Mouse (Mus musculus) left cerebral cortex, adult 18-20 months (tissue): ENCODE data around the gene Pdzrn4. TPM values are rescaled to one million over a fixed set of nuclear protein-coding genes. Genes with fewer than 3 reads are reported as not detected.

ENCODE experiments used
- DNase-seq, 2 experiments: peaks; one replicate each; pipeline ENCODE4 v3.0.0; 2021 to 2022; ENCODE audit warnings: low spot score in 2 of 2, mixed read lengths in 1 of 2
- total RNA-seq, 2 experiments: library from RNA; stranded (reverse); gene quantifications; 2 replicates each; pipeline ENCODE4 v1.2.3; 2021

Gene Pdzrn4
- total RNA-seq, 2 experiments from 2014 or later: 9.2 to 12.1 TPM

- DNase-seq: peak in 1 of 2 experiments; percentile 20
Measured at GRCm38 (mm10) chr15:92679541-92679940, 282.9 kb downstream of the Pdzrn4 start.

- DNase-seq: no peak
Measured at GRCm38 (mm10) chr15:92696276-92696956, 299.7 kb downstream of the Pdzrn4 start.

GRCm38 (mm10) chr15:92704146-92704545 is 307.5 kb downstream of the Pdzrn4 start:
- DNase-seq: no peak

- no peak for DNase-seq
Measured at GRCm38 (mm10) chr15:92738676-92739075, 342.0 kb downstream of the Pdzrn4 start.

GRCm38 (mm10) chr15:92739887-92740286 is 343.2 kb downstream of the Pdzrn4 start:
- DNase-seq: no peak

GRCm38 (mm10) chr15:92743624-92744023 is 346.9 kb downstream of the Pdzrn4 start:
- DNase-seq: no peak

- no peak for DNase-seq
Measured at GRCm38 (mm10) chr15:92746081-92746480, 349.4 kb downstream of the Pdzrn4 start.

- no peak for DNase-seq
Measured at GRCm38 (mm10) chr15:92752167-92752566, 355.5 kb downstream of the Pdzrn4 start.

- no peak for DNase-seq
Measured at GRCm38 (mm10) chr15:92752578-92752977, 355.9 kb downstream of the Pdzrn4 start.

- DNase-seq: no peak
Measured at GRCm38 (mm10) chr15:92757085-92757903, 360.6 kb downstream of the Pdzrn4 start.

GRCm38 (mm10) chr15:92759001-92759400 is 362.3 kb downstream of the Pdzrn4 start:
- DNase-seq: no peak

- DNase-seq: no peak
Measured at GRCm38 (mm10) chr15:92763303-92763702, 366.6 kb downstream of the Pdzrn4 start.

- DNase-seq: peak in 1 of 2 experiments; percentile 13
Measured at GRCm38 (mm10) chr15:92769535-92769934, 372.9 kb downstream of the Pdzrn4 start.

GRCm38 (mm10) chr15:92788036-92788435 is 391.4 kb downstream of the Pdzrn4 start:
- no peak for DNase-seq

- no peak for DNase-seq
Measured at GRCm38 (mm10) chr15:92794275-92794674, 397.6 kb downstream of the Pdzrn4 start.

- DNase-seq: no peak
Measured at GRCm38 (mm10) chr15:92805934-92806333, 409.3 kb downstream of the Pdzrn4 start.

- no peak for DNase-seq
Measured at GRCm38 (mm10) chr15:92806352-92806751, 409.7 kb downstream of the Pdzrn4 start.
